Mouse (Mus musculus): ENCODE data around the gene Dbp. TPM values are rescaled to one million over a fixed set of nuclear protein-coding genes. Genes with fewer than 3 reads are reported as not detected.

Gene Dbp
- polyA plus RNA-seq, 1 experiment from 2014 or later = 73.2 TPM

GRCm38 (mm10) chr7:45702809-45703520, 1.9 kb upstream of the Dbp start:
- no peaks in the 10 kb centered on the region for H3K27me3 ChIP-seq
- no peak for TF ChIP-seq CTCF (IDR thresholded peaks at IDR 0.05)
- ChIA-PET CTCF (interaction anchor here (1.0 to 4.9 kb wide), 2 partner anchors 20 to 122 kb away, joined by 4 to 31 read pairs; partner anchors contain the start of gene Ntn5), POLR2A (interaction anchor here (1.4 to 3.3 kb wide), 2 partner anchors 15 to 19 kb away, joined by 3 to 17 read pairs; partner anchors contain the start of genes Ntn5 and Sphk2)
- no peak for DNase-seq (ENCODE audit: low read depth, low spot score)
- in situ Hi-C loops (cut with MboI; ENCODE audit: low pct_unique_long_range_greater_than_20kb) = loop anchor here (25.0 kb wide), 1 partner anchor 841 kb away; the partner anchor contains the start of genes Pnkp and Ptov1
- ATAC-seq = no peak

- in situ Hi-C loops (cut with MboI; ENCODE audit: low pct_unique_long_range_greater_than_20kb) = loop anchor here (25.0 kb wide), 1 partner anchor 841 kb away; the partner anchor contains the start of genes Pnkp and Ptov1
- POLR2A ChIA-PET = interaction anchor here (1.4 to 3.3 kb wide), 2 partner anchors 15 to 20 kb away, joined by 3 to 17 read pairs; partner anchors contain the start of genes Ntn5 and Sphk2
- no peak for ATAC-seq
- TF ChIP-seq CTCF (IDR thresholded peaks at IDR 0.05) = no peak
- no peaks in the 10 kb centered on the region for H3K27me3 ChIP-seq
- CTCF ChIA-PET = interaction anchor here (4.9 kb wide), 1 partner anchor 21 kb away, joined by 31 read pairs; the partner anchor contains the start of gene Ntn5
- DNase-seq (ENCODE audit: low read depth, low spot score) = no peak
These were observed 1.3 kb upstream of the Dbp start for GRCm38 (mm10) chr7:45703521-45704033.

DNA sequence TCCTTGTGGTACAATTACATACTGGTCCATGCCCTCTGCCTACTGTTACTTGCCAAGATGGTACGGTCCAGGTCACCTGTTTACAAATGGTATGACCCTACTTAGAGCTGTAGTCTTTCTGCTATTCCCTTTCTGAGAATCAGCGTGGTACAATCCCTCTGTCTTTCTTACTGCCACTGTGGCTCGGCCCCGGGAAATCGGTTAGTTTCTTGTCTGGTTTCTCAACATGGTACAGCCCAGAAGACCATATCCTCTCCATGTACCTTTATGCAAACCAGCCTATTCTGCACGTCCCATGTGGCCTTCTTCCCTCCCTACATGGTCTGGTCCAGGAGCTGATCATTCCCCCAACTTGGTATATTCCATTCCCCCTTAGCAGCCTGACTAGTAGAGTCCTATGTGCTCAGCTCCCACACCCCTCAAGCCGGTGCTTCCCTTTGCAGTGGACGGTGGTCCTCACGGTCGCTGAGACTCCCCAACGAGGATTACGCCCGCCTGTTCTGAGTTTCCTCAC, 785 bp upstream of the Dbp start:
- H3K27me3 ChIP-seq = no peaks in the 10 kb centered on the region
- TF ChIP-seq CTCF (IDR thresholded peaks at IDR 0.05) = no peak
- peak; percentile 4 for ATAC-seq
- in situ Hi-C loops (cut with MboI; ENCODE audit: low pct_unique_long_range_greater_than_20kb) = loop anchor here (25.0 kb wide), 1 partner anchor 842 kb away; the partner anchor contains the start of genes Pnkp and Ptov1
- CTCF ChIA-PET = interaction anchor here (1.8 to 4.9 kb wide), 2 partner anchors 14 to 21 kb away, joined by 6 to 31 read pairs; partner anchors contain the start of genes Ntn5 and Sphk2
- DNase-seq (ENCODE audit: low read depth, low spot score) = no peak
- POLR2A ChIA-PET = interaction anchor here (1.4 to 3.3 kb wide), 2 partner anchors 14 to 20 kb away, joined by 3 to 17 read pairs; partner anchors contain the start of genes Ntn5 and Sphk2

DNA sequence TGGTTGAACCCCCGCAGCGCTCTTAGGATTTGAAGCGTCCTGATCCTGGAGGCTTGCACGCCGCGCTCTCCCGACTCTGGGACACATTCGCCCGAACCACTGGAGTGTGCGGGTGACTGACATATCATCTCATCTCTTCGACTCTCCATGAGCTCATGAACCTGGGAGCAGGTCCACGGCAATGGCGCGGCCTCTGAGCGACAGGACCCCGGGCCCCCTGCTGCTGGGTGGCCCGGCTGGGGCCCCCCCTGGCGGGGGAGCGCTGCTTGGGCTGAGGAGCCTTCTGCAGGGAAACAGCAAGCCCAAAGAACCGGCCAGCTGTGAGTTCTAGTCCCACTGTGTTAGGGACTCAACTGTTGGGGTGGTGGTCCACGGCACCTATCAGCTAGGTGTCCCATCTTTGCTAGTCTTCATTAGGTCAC, 566 bp downstream of the Dbp start:
- POLR2A ChIA-PET = interaction anchor here (0.6 to 3.3 kb wide), 2 partner anchors 22 to 198 kb away, joined by 3 to 17 read pairs; partner anchors contain the start of gene Ntn5
- no peak for TF ChIP-seq CTCF (IDR thresholded peaks at IDR 0.05)
- no peaks in the 10 kb centered on the region for H3K27me3 ChIP-seq
- CTCF ChIA-PET = interaction anchor here (1.4 to 1.8 kb wide), 2 partner anchors 12 to 23 kb away, joined by 6 to 9 read pairs; partner anchors contain the start of genes Ntn5 and Sphk2
- in situ Hi-C loops (cut with MboI; ENCODE audit: low pct_unique_long_range_greater_than_20kb) = loop anchor here (25.0 kb wide), 1 partner anchor 843 kb away; the partner anchor contains the start of genes Pnkp and Ptov1
- no peak for ATAC-seq
- DNase-seq (ENCODE audit: low read depth, low spot score) = no peak

DNA sequence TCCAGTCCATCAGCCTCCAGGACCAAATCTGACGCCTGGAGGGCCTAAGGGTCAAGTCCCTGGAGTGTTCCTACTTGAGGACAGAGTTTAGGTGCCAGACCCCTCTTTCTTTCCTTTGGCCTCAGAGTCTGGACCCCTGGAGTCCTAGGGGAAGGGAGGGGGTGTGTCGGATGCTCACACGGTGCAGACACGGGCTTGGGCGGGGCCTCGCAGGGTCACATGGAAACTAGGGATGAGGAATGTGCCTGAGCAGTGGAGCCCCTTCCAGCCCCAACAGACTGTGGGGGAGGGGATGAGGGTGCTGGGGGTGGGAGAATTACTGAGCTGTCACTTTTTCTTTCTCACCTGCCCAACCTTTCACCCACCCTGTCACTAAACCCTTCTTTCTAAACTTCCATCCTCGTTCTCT, 989 bp downstream of the Dbp start:
- DNase-seq (ENCODE audit: low read depth, low spot score) = no peak
- CTCF ChIA-PET = interaction anchor here (1.4 to 1.8 kb wide), 2 partner anchors 12 to 23 kb away, joined by 6 to 9 read pairs; partner anchors contain the start of genes Ntn5 and Sphk2
- in situ Hi-C loops (cut with MboI; ENCODE audit: low pct_unique_long_range_greater_than_20kb) = loop anchor here (25.0 kb wide), 1 partner anchor 844 kb away; the partner anchor contains the start of genes Pnkp and Ptov1
- no peaks in the 10 kb centered on the region for H3K27me3 ChIP-seq
- TF ChIP-seq CTCF (IDR thresholded peaks at IDR 0.05) = no peak
- peak; percentile 11 for ATAC-seq
- POLR2A ChIA-PET = interaction anchor here (3.3 kb wide), 1 partner anchor 22 kb away, joined by 17 read pairs; the partner anchor contains the start of gene Ntn5

GRCm38 (mm10) chr7:45706721-45707241, 1.9 kb downstream of the Dbp start:
- ChIA-PET POLR2A (interaction anchor here (1.0 to 3.6 kb wide), 2 partner anchors 11 to 12 kb away, joined by 3 to 28 read pairs; partner anchors contain the start of gene Sphk2), CTCF (interaction anchor here (2.2 kb wide), 1 partner anchor 24 kb away, joined by 9 read pairs; the partner anchor contains the start of gene Ntn5)
- H3K27me3 ChIP-seq = no peaks in the 10 kb centered on the region
- DNase-seq (ENCODE audit: low read depth, low spot score) (no peak), ATAC-seq (no peak)
- TF ChIP-seq CTCF (IDR thresholded peaks at IDR 0.05) = no peak
- in situ Hi-C loops (cut with MboI; ENCODE audit: low pct_unique_long_range_greater_than_20kb) = loop anchor here (25.0 kb wide), 1 partner anchor 844 kb away; the partner anchor contains the start of genes Pnkp and Ptov1

DNA sequence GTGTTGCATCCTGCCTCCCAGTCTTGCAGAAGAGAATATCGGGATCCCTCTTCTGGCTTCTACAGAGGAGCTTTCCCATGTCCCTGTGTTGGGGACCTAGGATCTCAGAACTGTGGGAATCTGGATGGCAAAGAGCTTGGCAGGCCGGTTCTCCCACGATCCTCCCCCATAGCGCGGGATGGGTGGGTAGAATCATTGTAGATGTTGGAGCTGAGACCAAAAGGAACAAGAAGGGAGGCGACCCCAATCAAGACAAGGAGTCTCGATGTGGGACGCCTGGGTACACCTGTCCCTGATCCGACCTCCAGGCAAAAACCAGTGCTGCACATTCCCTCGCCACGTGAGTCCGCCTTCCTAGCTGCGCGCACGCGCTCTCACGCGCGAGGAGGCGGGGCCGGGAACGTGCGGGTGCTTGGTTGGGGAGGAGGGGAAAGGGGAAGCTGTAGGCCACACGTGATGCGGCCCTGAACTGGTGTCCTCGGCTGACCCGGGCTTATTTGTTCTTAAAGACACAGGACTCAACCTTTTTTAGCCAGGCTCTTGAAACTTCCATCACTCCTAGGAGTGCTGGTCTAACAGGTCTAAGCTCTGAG, 2.6 kb downstream of the Dbp start:
- in situ Hi-C loops (cut with MboI; ENCODE audit: low pct_unique_long_range_greater_than_20kb) = loop anchor here (25.0 kb wide), 1 partner anchor 845 kb away; the partner anchor contains the start of genes Pnkp and Ptov1
- POLR2A ChIA-PET = interaction anchor here (0.7 to 3.6 kb wide), 4 partner anchors 11 to 26 kb away, joined by 3 to 28 read pairs (median 3); partner anchors contain the start of gene Sphk2
- H3K27me3 ChIP-seq = no peaks in the 10 kb centered on the region
- ATAC-seq = no peak
- no peak for TF ChIP-seq CTCF (IDR thresholded peaks at IDR 0.05)
- no peak for DNase-seq (ENCODE audit: low read depth, low spot score)
- CTCF ChIA-PET = interaction anchor here (1.0 to 2.2 kb wide), 4 partner anchors 11 to 152 kb away, joined by 3 to 9 read pairs (median 3); partner anchors contain the start of gene Ntn5

- ATAC-seq (no peak), DNase-seq (ENCODE audit: low read depth, low spot score) (no peak)
- POLR2A ChIA-PET = interaction anchor here (0.8 to 3.6 kb wide), 2 partner anchors 10 to 27 kb away, joined by 3 to 28 read pairs; partner anchors contain the start of gene Sphk2
- in situ Hi-C loops (cut with MboI; ENCODE audit: low pct_unique_long_range_greater_than_20kb) = loop anchor here (25.0 kb wide), 1 partner anchor 846 kb away; the partner anchor contains the start of genes Pnkp and Ptov1
- no peaks in the 10 kb centered on the region for H3K27me3 ChIP-seq
- TF ChIP-seq CTCF (IDR thresholded peaks at IDR 0.05) = no peak
- CTCF ChIA-PET = interaction anchor here (0.7 to 2.2 kb wide), 6 partner anchors 9 to 274 kb away, joined by 3 to 9 read pairs (median 3); partner anchors contain the start of genes Gys1 and Ntn5
These were observed 3.4 kb downstream of the Dbp start for GRCm38 (mm10) chr7:45708221-45708761.
